29 mouse cellular contexts compared by ENCODE assay signal in genomic region chr7:99202163-99202562, GRCm38 (mm10). TPM values are rescaled to one million over a fixed set of nuclear protein-coding genes. Genes with fewer than 3 reads are reported as not detected.
DNase-seq lines count a peak whose midpoint lies in the region; ATAC-seq and TF ChIP-seq lines count a peak whose summit lies in the region.
"Had no signal": no experiment of that assay in that cellular context is flagged by ENCODE, and none has a peak within 500 bp of the region (broad histone marks: within the 10 kb centered on the region; RNA-seq: fewer than 3 reads in every experiment).

No protein-coding gene starts in this region.

- H3K27me3 ChIP-seq in heart, embryonic 10.5 days (ENCODE audit: insufficient read depth, poor library complexity, severe bottlenecking): no peaks in the 10 kb centered on the region
- H3K27me3 ChIP-seq in heart, postnatal 0 days (ENCODE audit: control insufficient read depth, insufficient read depth, low read length): no peaks in the 10 kb centered on the region
- H3K27me3 ChIP-seq: embryonic facial prominence, embryonic 13.5 days; forebrain, embryonic 15.5 days; hindbrain, embryonic 13.5 days; limb, embryonic 15.5 days; neural tube, embryonic 12.5 days; stomach, embryonic 15.5 days had no signal

- peak; percentile 89 for ATAC-seq in heart, postnatal 0 days (ENCODE audit: insufficient read depth, low read depth)
- ATAC-seq in erythroid progenitor cell, adult 5-6 weeks (replicated peaks; ENCODE audit: low FRiP score, poor library complexity, severe bottlenecking): no peak
- ATAC-seq: CD4-positive, CD25-positive, alpha-beta regulatory T cell, adult 4 months; forebrain, embryonic 15.5 days; inflammation-experienced regulatory T-cells, adult 6 months had no signal

- no peaks in the 10 kb centered on the region for H3K36me3 ChIP-seq in heart, embryonic 10.5 days
- no peaks in the 10 kb centered on the region for H3K36me3 ChIP-seq in heart, postnatal 0 days (replicated peaks; ENCODE audit: control insufficient read depth, insufficient read depth, low read length)
- H3K36me3 ChIP-seq: embryonic facial prominence, embryonic 13.5 days; forebrain, embryonic 15.5 days; hindbrain, embryonic 13.5 days; limb, embryonic 15.5 days; neural tube, embryonic 12.5 days; stomach, embryonic 15.5 days had no signal

- intact Hi-C loops in gastrocnemius, postnatal 36 days (cut with DNase I): no loop called here
- intact Hi-C loops in left cerebral cortex, postnatal 25 days (cut with DNase I): no loop called here

- WGBS in heart, embryonic 10.5 days: 73% methylated on average over 7 of the region's 7 CpGs
- WGBS in heart, postnatal 0 days: 41% methylated on average over 7 of the region's 7 CpGs

- TF ChIP-seq EP300 in heart, postnatal 0 days (IDR thresholded peaks at IDR 0.05; ENCODE audit: low read depth): peak; percentile 82; the same call in 1 of the 2 replicates

- H3K4me3 ChIP-seq in brown adipose tissue, adult 24 weeks (ENCODE audit: insufficient read depth, low read depth, low read length): peak overlapping the region; percentile 23; the same call in 1 of the 2 replicates
- no peak overlapping the region for H3K4me3 ChIP-seq in heart, embryonic 10.5 days
- H3K4me3 ChIP-seq in heart, postnatal 0 days (ENCODE audit: low read depth, low read length): no peak overlapping the region
- H3K4me3 ChIP-seq: embryonic facial prominence, embryonic 13.5 days; erythroblast, embryonic 14.5 days; forebrain, embryonic 15.5 days; hindbrain, embryonic 13.5 days; limb, embryonic 15.5 days; neural tube, embryonic 12.5 days; stomach, embryonic 15.5 days had no signal

- no peaks in the 10 kb centered on the region for H3K9me3 ChIP-seq in heart, embryonic 10.5 days
- H3K9me3 ChIP-seq in heart, postnatal 0 days (replicated peaks; ENCODE audit: control insufficient read depth, low read length): no peaks in the 10 kb centered on the region
- H3K9me3 ChIP-seq: embryonic facial prominence, embryonic 13.5 days; forebrain, embryonic 15.5 days; hindbrain, embryonic 13.5 days; limb, embryonic 15.5 days; neural tube, embryonic 12.5 days; stomach, embryonic 15.5 days had no signal

- H3K27ac ChIP-seq in brown adipose tissue, adult 24 weeks (replicated peaks; ENCODE audit: low read depth, low read length): peak overlapping the region; percentile 99
- H3K27ac ChIP-seq in heart, embryonic 10.5 days: peak overlapping the region; percentile 56; the same call in 1 of the 2 replicates
- H3K27ac ChIP-seq in heart, postnatal 0 days (ENCODE audit: low read depth): peak overlapping the region; percentile 94
- H3K27ac ChIP-seq: embryonic facial prominence, embryonic 13.5 days; forebrain, embryonic 15.5 days; hindbrain, embryonic 13.5 days; limb, embryonic 15.5 days; neural tube, embryonic 12.5 days; stomach, embryonic 15.5 days had no signal

- H3K4me1 ChIP-seq in brown adipose tissue, adult 24 weeks (ENCODE audit: control insufficient read depth, insufficient read depth, insufficient read length, low read length): peaks cover 24% of the 10 kb centered on the region
- H3K4me1 ChIP-seq in heart, embryonic 10.5 days: peaks cover 32% of the 10 kb centered on the region
- H3K4me1 ChIP-seq in heart, postnatal 0 days (ENCODE audit: control insufficient read depth, insufficient read depth): peaks cover 12% of the 10 kb centered on the region
- H3K4me1 ChIP-seq: embryonic facial prominence, embryonic 13.5 days; forebrain, embryonic 15.5 days; hindbrain, embryonic 13.5 days; limb, embryonic 15.5 days; neural tube, embryonic 12.5 days had no signal

- 0 out of 2 replicates have a peak overlapping the region, but pooled peaks have one; percentile 3 for H3K4me2 ChIP-seq in heart, postnatal 0 days (ENCODE audit: low read depth, low read length)
- H3K4me2 ChIP-seq: embryonic facial prominence, embryonic 13.5 days; forebrain, embryonic 15.5 days; hindbrain, embryonic 13.5 days; limb, embryonic 15.5 days; neural tube, embryonic 12.5 days; stomach, embryonic 15.5 days had no signal

- peak; percentile 43 for TF ChIP-seq CTCF in heart, postnatal 0 days (IDR thresholded peaks at IDR 0.05; ENCODE audit: low read depth)

- H3K9ac ChIP-seq in heart, postnatal 0 days (replicated peaks; ENCODE audit: low read depth, low read length): no peak overlapping the region
- H3K9ac ChIP-seq: embryonic facial prominence, embryonic 13.5 days; forebrain, embryonic 15.5 days; hindbrain, embryonic 13.5 days; limb, embryonic 15.5 days; neural tube, embryonic 12.5 days; stomach, embryonic 15.5 days had no signal

- peak; percentile 47 for DNase-seq in gastrocnemius, adult 18-20 months (ENCODE audit: low spot score)
- DNase-seq in gastrocnemius, postnatal 36 days: no peak
- no peak for DNase-seq in heart, embryonic 10.5 days (ENCODE audit: low spot score)
- peak; percentile 89 for DNase-seq in heart, postnatal 0 days (ENCODE audit: low spot score)
- no peak for DNase-seq in cerebellum, adult 9-11 months
- no peak for DNase-seq in left cerebral cortex, postnatal 25 days (ENCODE audit: low spot score in 2 of 2)
- DNase-seq: cerebellum, adult 18-20 months; cerebellum, postnatal 36 days; embryo, embryonic 11 days; kidney, adult 18-20 months; kidney, postnatal 4 days; lung, postnatal 4 days; midbrain, embryonic 14.5 days; right cerebral cortex, postnatal 4 days; thymus, adult 18-20 months; thymus, postnatal 36 days had no signal

RNA-seq across cellular contexts. Expression of gene Dgat2, which starts 19.6 kb away (rescaled TPM):
- 10 to 100 TPM; 41.9 to 56.0 TPM for total RNA-seq in gastrocnemius, adult 18-20 months (2021)
- total RNA-seq in gastrocnemius, postnatal 36 days (2021): 10 to 100 TPM; 44.6 to 70.1 TPM
- polyA plus RNA-seq in brown adipose tissue, adult 24 weeks (2012; ENCODE audit: insufficient read depth, insufficient read length, missing spikeins): 1,082 and 1,581 TPM in 2 replicates
- polyA plus RNA-seq in heart, embryonic 10.5 days (2016; fragmentation: Nextera tagmentation; extraction: Ambion mirVana): 12.5 and 24.3 TPM in 2 replicates
- 114 and 121 TPM in 2 replicates for total RNA-seq in heart, postnatal 0 days (2014; rRNA removed; ENCODE audit: low replicate concordance)
- 112 and 115 TPM in 2 replicates for polyA plus RNA-seq in heart, postnatal 0 days (2015; fragmentation: Nextera tagmentation; extraction: Ambion mirVana)
- 10 to 100 TPM; 67.5 to 72.6 TPM for total RNA-seq in left cerebral cortex, postnatal 25 days (2021)
- total RNA-seq in erythroid progenitor cell, adult 5-6 weeks (2015; ENCODE audit: low replicate concordance): 0.42 and 7.6 TPM in 2 replicates
- 0.90 and 2.8 TPM in 2 replicates for total RNA-seq in erythroid progenitor cell, adult 5-6 weeks (2017; ENCODE audit: low replicate concordance)
- total RNA-seq: megakaryocyte-erythroid progenitor cell, adult 5-6 weeks had no signal

RNA-seq across cellular contexts. Expression of gene Mogat2, which starts 36.3 kb away (rescaled TPM):
- total RNA-seq in gastrocnemius, adult 18-20 months (2021): not detected
- not detected for total RNA-seq in gastrocnemius, postnatal 36 days (2021)
- 0.59 and 1.3 TPM in 2 replicates for polyA plus RNA-seq in brown adipose tissue, adult 24 weeks (2012; ENCODE audit: insufficient read depth, insufficient read length, missing spikeins)
- polyA plus RNA-seq in heart, embryonic 10.5 days (2016; fragmentation: Nextera tagmentation; extraction: Ambion mirVana): 11.1 and 30.6 TPM in 2 replicates
- not detected in 2 replicates for total RNA-seq in heart, postnatal 0 days (2014; rRNA removed; ENCODE audit: low replicate concordance)
- polyA plus RNA-seq in heart, postnatal 0 days (2015; fragmentation: Nextera tagmentation; extraction: Ambion mirVana): 0.25 and 0.40 TPM in 2 replicates
- total RNA-seq in left cerebral cortex, postnatal 25 days (2021): not detected
- 8.6 and 18.4 TPM in 2 replicates for total RNA-seq in erythroid progenitor cell, adult 5-6 weeks (2015; ENCODE audit: low replicate concordance)
- 2.3 TPM in 1 of 2 replicates, not detected in the other for total RNA-seq in erythroid progenitor cell, adult 5-6 weeks (2017; ENCODE audit: low replicate concordance)
- total RNA-seq: left cerebral cortex, postnatal 14 days; megakaryocyte-erythroid progenitor cell, adult 5-6 weeks had no signal
- polyA plus RNA-seq: CD4-positive, CD25-positive, alpha-beta regulatory T cell, adult 4 months; erythroblast, embryonic 14.5 days; inflammation-experienced regulatory T-cells, adult 6 months had no signal

Comparison
In these comparisons a context has a peak if more than half of its experiments do, and no peak if none do; other contexts are left out.
1. DNase-seq: peak in gastrocnemius, adult 18-20 months (single experiment) and heart, postnatal 0 days (single experiment); none in gastrocnemius, postnatal 36 days (0 of 2), heart, embryonic 10.5 days (single experiment), cerebellum, adult 9-11 months (single experiment) and left cerebral cortex, postnatal 25 days (0 of 2).
2. RNA of gene Dgat2, which starts 19.6 kb away (total RNA-seq): 114 to 121 TPM in heart, postnatal 0 days, 67.5 to 72.6 TPM in left cerebral cortex, postnatal 25 days, 44.6 to 70.1 TPM in gastrocnemius, postnatal 36 days and 41.9 to 56.0 TPM in gastrocnemius, adult 18-20 months; 0.42 to 7.6 TPM in erythroid progenitor cell, adult 5-6 weeks; every median in the first group is over 4 times any median in the second.
3. Peak in every context shown above with its lines, with median percentiles within 50 percentile points of each other: H3K27ac ChIP-seq.